15 mouse cellular contexts compared by ENCODE assay signal in genomic region chr11:102853760-102854159, GRCm38 (mm10). TPM values are rescaled to one million over a fixed set of nuclear protein-coding genes. Genes with fewer than 3 reads are reported as not detected.
DNase-seq lines count a peak whose midpoint lies in the region; ATAC-seq and TF ChIP-seq lines count a peak whose summit lies in the region.
"Had no signal": no experiment of that assay in that cellular context is flagged by ENCODE, and none has a peak within 500 bp of the region (broad histone marks: within the 10 kb centered on the region; RNA-seq: fewer than 3 reads in every experiment).

No protein-coding gene starts in this region.

- TF ChIP-seq CTCF in kidney, postnatal 0 days (IDR thresholded peaks at IDR 0.05; ENCODE audit: low read depth): peak; percentile 55
- TF ChIP-seq CTCF in CH12.LX (conservative IDR thresholded peaks at IDR 0.05 in 1 of 2, IDR thresholded peaks at IDR 0.05 in 1 of 2; ENCODE audit: low read depth in 2 of 2, low read length in 2 of 2) (peak; percentile 50 to 68), MEL (IDR thresholded peaks at IDR 0.05 in 2 of 3, conservative IDR thresholded peaks at IDR 0.05 in 1 of 3; ENCODE audit: control insufficient read depth in 1 of 3, insufficient read depth in 1 of 3, low read depth in 2 of 3, low read length in 3 of 3, poor library complexity in 1 of 3, severe bottlenecking in 1 of 3) (peak; percentile 60 to 77 (median 70))

- TF ChIP-seq RAD21 in CH12.LX (IDR thresholded peaks at IDR 0.05; ENCODE audit: low read depth, low read length) (peak; percentile 53), MEL (IDR thresholded peaks at IDR 0.05; ENCODE audit: low read depth, low read length) (peak; percentile 44)

- H3K27ac ChIP-seq in kidney, postnatal 0 days: no peak overlapping the region
- H3K27ac ChIP-seq in kidney, embryonic 14.5 days (ENCODE audit: low read depth, low read length): no peak overlapping the region
- H3K27ac ChIP-seq in CH12.LX (ENCODE audit: insufficient read depth, low read depth) (no peak overlapping the region), MEL (ENCODE audit: control insufficient read depth, low read depth, low read length) (no peak overlapping the region)
- H3K27ac ChIP-seq: heart, embryonic 10.5 days; hindbrain, embryonic 13.5 days; limb, embryonic 15.5 days; midbrain, embryonic 10.5 days; neural tube, embryonic 15.5 days had no signal

- no peak for ATAC-seq in kidney, postnatal 0 days (replicated peaks; ENCODE audit: low FRiP score, low read depth)
- ATAC-seq in kidney, embryonic 14.5 days (ENCODE audit: low FRiP score, low TSS enrichment): no peak
- ATAC-seq in erythroblast, adult 5-6 weeks (replicated peaks; ENCODE audit: low FRiP score, poor library complexity, severe bottlenecking): peak; percentile 76
- ATAC-seq: forebrain, embryonic 14.5 days had no signal

- H3K9ac ChIP-seq in kidney, postnatal 0 days (ENCODE audit: low read depth, low read length): no peak overlapping the region
- no peak overlapping the region for H3K9ac ChIP-seq in kidney, embryonic 14.5 days (ENCODE audit: low read depth, low read length)
- H3K9ac ChIP-seq in CH12.LX (ENCODE audit: insufficient read depth, low read depth) (no peak overlapping the region), MEL (ENCODE audit: control insufficient read depth, low read depth, low read length, poor library complexity, severe bottlenecking) (no peak overlapping the region)
- H3K9ac ChIP-seq: hindbrain, embryonic 13.5 days; limb, embryonic 15.5 days; neural tube, embryonic 15.5 days had no signal

- peaks cover 65% of the 10 kb centered on the region for H3K36me3 ChIP-seq in kidney, postnatal 0 days (ENCODE audit: insufficient read depth, low read length)
- H3K36me3 ChIP-seq in kidney, embryonic 14.5 days (ENCODE audit: control insufficient read depth, insufficient read depth, low read length): peaks cover 96% of the 10 kb centered on the region
- H3K36me3 ChIP-seq in CH12.LX (replicated peaks in 1 of 2; ENCODE audit: control insufficient read depth in 1 of 2, insufficient read depth in 1 of 2, low read length in 1 of 2) (peaks cover 85 to 97% of the 10 kb centered on the region in 2 experiments), MEL (ENCODE audit: control insufficient read depth in 1 of 2, insufficient read depth in 2 of 2, low read length in 2 of 2) (peaks cover 0 to 41% of the 10 kb centered on the region in 2 experiments; a peak in 2 of 4 replicates)

- H3K4me2 ChIP-seq in kidney, postnatal 0 days (ENCODE audit: low read length): no peak overlapping the region
- no peak overlapping the region for H3K4me2 ChIP-seq in kidney, embryonic 14.5 days (replicated peaks; ENCODE audit: low read depth, low read length)
- no peak overlapping the region for H3K4me2 ChIP-seq in CH12.LX (ENCODE audit: insufficient read depth, low read depth, poor library complexity, severe bottlenecking)
- H3K4me2 ChIP-seq: hindbrain, embryonic 13.5 days; limb, embryonic 15.5 days; neural tube, embryonic 15.5 days had no signal

- H3K79me2 ChIP-seq in CH12.LX (replicated peaks; ENCODE audit: control insufficient read depth, extremely low read depth, insufficient read depth, poor library complexity, severe bottlenecking) (no peaks in the 10 kb centered on the region), MEL (ENCODE audit: control insufficient read depth, insufficient read depth, low read length, poor library complexity) (no peaks in the 10 kb centered on the region)

- H3K4me1 ChIP-seq in kidney, postnatal 0 days (replicated peaks; ENCODE audit: insufficient read depth, low read length): no peaks in the 10 kb centered on the region
- H3K4me1 ChIP-seq in kidney, embryonic 14.5 days (ENCODE audit: control insufficient read depth, insufficient read depth, low read length): no peaks in the 10 kb centered on the region
- H3K4me1 ChIP-seq in CH12.LX (ENCODE audit: control insufficient read depth in 1 of 2, insufficient read depth in 2 of 2) (no peaks in the 10 kb centered on the region), MEL (ENCODE audit: control insufficient read depth in 1 of 2, insufficient read depth in 2 of 2, low read length in 2 of 2) (no peaks in the 10 kb centered on the region)
- H3K4me1 ChIP-seq: heart, embryonic 10.5 days; hindbrain, embryonic 13.5 days; limb, embryonic 15.5 days; midbrain, embryonic 10.5 days; neural tube, embryonic 15.5 days had no signal

- peak; percentile 19 for DNase-seq in kidney, postnatal 0 days (ENCODE audit: low spot score)
- DNase-seq in CH12.LX (ENCODE audit: extremely low read depth) (peak; percentile 15), MEL (ENCODE audit: low read depth, low spot score) (peak; percentile 60)
- DNase-seq in urinary bladder, adult 2 months (ENCODE audit: low spot score): no peak
- no peak for DNase-seq in frontal cortex, postnatal 14 days (ENCODE audit: low spot score in 2 of 2)
- no peak for DNase-seq in T-cell, adult 2 months (ENCODE audit: low spot score)

- no peak overlapping the region for H3K4me3 ChIP-seq in kidney, postnatal 0 days (replicated peaks; ENCODE audit: low read depth, low read length)
- H3K4me3 ChIP-seq in kidney, embryonic 14.5 days (ENCODE audit: low read length): no peak overlapping the region
- H3K4me3 ChIP-seq in CH12.LX (replicated peaks in 1 of 3; ENCODE audit: low read depth in 2 of 3, low read length in 2 of 3, poor library complexity in 1 of 3) (no peak overlapping the region), MEL (ENCODE audit: control insufficient read depth in 1 of 2, insufficient read depth in 1 of 2, low read depth in 2 of 2, low read length in 2 of 2) (no peak overlapping the region)
- H3K4me3 ChIP-seq: heart, embryonic 10.5 days; hindbrain, embryonic 13.5 days; limb, embryonic 15.5 days; midbrain, embryonic 10.5 days; neural tube, embryonic 15.5 days had no signal

- dilution Hi-C loops in CH12.LX (cut with MboI; ENCODE audit: extremely low pct_ligation_motif_present, extremely low pct_unique_long_range_greater_than_20kb, low sequenced_read_pairs): no loop called here

- TF ChIP-seq POLR2A in CH12.LX (IDR thresholded peaks at IDR 0.05; ENCODE audit: low read depth, low read length) (no peak), MEL (IDR thresholded peaks at IDR 0.05; ENCODE audit: control insufficient read depth in 1 of 2, insufficient read depth in 1 of 2, low read depth in 1 of 2, low read length in 2 of 2, poor library complexity in 1 of 2) (no peak)

- in situ Hi-C loops in CH12.LX (cut with MboI; ENCODE audit: low pct_ligation_motif_present, low pct_unique_long_range_greater_than_20kb, low sequenced_read_pairs): no loop called here

- no peaks in the 10 kb centered on the region for H3K27me3 ChIP-seq in kidney, postnatal 0 days (ENCODE audit: insufficient read depth, low read length)
- H3K27me3 ChIP-seq in kidney, embryonic 14.5 days (ENCODE audit: control insufficient read depth, insufficient read depth, low read length): no peaks in the 10 kb centered on the region
- H3K27me3 ChIP-seq in CH12.LX (replicated peaks): no peaks in the 10 kb centered on the region
- no peaks in the 10 kb centered on the region for H3K27me3 ChIP-seq in MEL (ENCODE audit: control insufficient read depth in 1 of 2, insufficient read depth in 2 of 2, low read length in 2 of 2)
- H3K27me3 ChIP-seq: hindbrain, embryonic 13.5 days; limb, embryonic 15.5 days; neural tube, embryonic 15.5 days had no signal

- H3K9me3 ChIP-seq in kidney, postnatal 0 days (replicated peaks; ENCODE audit: low read length): no peaks in the 10 kb centered on the region
- H3K9me3 ChIP-seq in kidney, embryonic 14.5 days (ENCODE audit: control insufficient read depth, low read length): no peaks in the 10 kb centered on the region
- H3K9me3 ChIP-seq in CH12.LX (replicated peaks; ENCODE audit: low read length): no peaks in the 10 kb centered on the region
- H3K9me3 ChIP-seq in MEL (replicated peaks; ENCODE audit: insufficient read depth, low read length): no peaks in the 10 kb centered on the region
- H3K9me3 ChIP-seq: heart, embryonic 10.5 days; hindbrain, embryonic 13.5 days; limb, embryonic 15.5 days; midbrain, embryonic 10.5 days; neural tube, embryonic 15.5 days had no signal

- TF ChIP-seq EP300 in CH12.LX (IDR thresholded peaks at IDR 0.05; ENCODE audit: low read length): no peak
- TF ChIP-seq EP300 in MEL (IDR thresholded peaks at IDR 0.05; ENCODE audit: low read depth in 1 of 2, low read length in 2 of 2): no peak

RNA-seq across cellular contexts. Expression of gene Higd1b, which starts 18.1 kb away (rescaled TPM):
- polyA plus RNA-seq in kidney, postnatal 0 days (2015; fragmentation: Nextera tagmentation; extraction: Ambion mirVana): 2.9 and 3.0 TPM in 2 replicates
- polyA plus RNA-seq in kidney, embryonic 14.5 days (2014; fragmentation: Nextera tagmentation; extraction: Ambion mirVana): 0.44 TPM in 1 of 2 replicates, not detected in the other
- total RNA-seq in CH12.LX (2012; rRNA removed): not detected in 2 replicates
- total RNA-seq in CH12.LX (2014; rRNA removed): not detected in 2 replicates
- polyA plus RNA-seq in CH12.LX (2012; ENCODE audit: insufficient read length, low read depth): not detected in 2 replicates
- total RNA-seq in MEL (2012; rRNA removed): not detected in 2 replicates
- polyA plus RNA-seq in MEL (2012; ENCODE audit: insufficient read depth in 1 of 2, insufficient read length in 2 of 2, low read depth in 1 of 2, low replicate concordance in 2 of 2, missing spikeins in 1 of 2): not detected
- total RNA-seq in erythroblast, adult 5-6 weeks (2015; ENCODE audit: low replicate concordance): not detected in 2 replicates
- not detected in 2 replicates for total RNA-seq in erythroblast, adult 5-6 weeks (2017; ENCODE audit: low replicate concordance)
- 3.2 and 4.0 TPM in 2 replicates for polyA plus RNA-seq in urinary bladder, adult 2 months (2012; rRNA removed)
- polyA plus RNA-seq: heart, embryonic 10.5 days; midbrain, embryonic 10.5 days had no signal

RNA-seq across cellular contexts. Expression of gene Eftud2, which starts 27.0 kb away (rescaled TPM):
- 127 and 140 TPM in 2 replicates for polyA plus RNA-seq in kidney, postnatal 0 days (2015; fragmentation: Nextera tagmentation; extraction: Ambion mirVana)
- 159 and 250 TPM in 2 replicates for polyA plus RNA-seq in kidney, embryonic 14.5 days (2014; fragmentation: Nextera tagmentation; extraction: Ambion mirVana)
- total RNA-seq in CH12.LX (2012; rRNA removed) (216 and 259 TPM in 2 replicates), CH12.LX (2014; rRNA removed) (117 and 135 TPM in 2 replicates), MEL (2012; rRNA removed) (261 and 266 TPM in 2 replicates)
- polyA plus RNA-seq in CH12.LX (2012; ENCODE audit: insufficient read length, low read depth) (403 and 410 TPM in 2 replicates), MEL (2012; ENCODE audit: insufficient read depth in 1 of 2, insufficient read length in 2 of 2, low read depth in 1 of 2, low replicate concordance in 2 of 2, missing spikeins in 1 of 2) (1,000 to 10,000 TPM in 1 of 2 experiments, 100 to 1,000 TPM in 1; 424 to 1,215 TPM)
- 49.8 and 53.9 TPM in 2 replicates for total RNA-seq in erythroblast, adult 5-6 weeks (2015; ENCODE audit: low replicate concordance)
- total RNA-seq in erythroblast, adult 5-6 weeks (2017; ENCODE audit: low replicate concordance): 45.0 and 54.5 TPM in 2 replicates
- polyA plus RNA-seq in urinary bladder, adult 2 months (2012; rRNA removed): 42.1 and 43.4 TPM in 2 replicates

RNA-seq across cellular contexts. Expression of gene Ccdc103, which starts 27.2 kb away (rescaled TPM):
- polyA plus RNA-seq in kidney, postnatal 0 days (2015; fragmentation: Nextera tagmentation; extraction: Ambion mirVana): 1.8 and 2.1 TPM in 2 replicates
- polyA plus RNA-seq in kidney, embryonic 14.5 days (2014; fragmentation: Nextera tagmentation; extraction: Ambion mirVana): 1.1 and 1.8 TPM in 2 replicates
- total RNA-seq in CH12.LX (2012; rRNA removed): 0.38 and 0.42 TPM in 2 replicates
- 0.24 and 0.58 TPM in 2 replicates for total RNA-seq in CH12.LX (2014; rRNA removed)
- polyA plus RNA-seq in CH12.LX (2012; ENCODE audit: insufficient read length, low read depth): 0.20 TPM in 1 of 2 replicates, not detected in the other
- total RNA-seq in MEL (2012; rRNA removed): 1.6 and 2.1 TPM in 2 replicates
- 1 to 10 TPM in 1 of 2 experiments, not detected in 1; 1.4 TPM for polyA plus RNA-seq in MEL (2012; ENCODE audit: insufficient read depth in 1 of 2, insufficient read length in 2 of 2, low read depth in 1 of 2, low replicate concordance in 2 of 2, missing spikeins in 1 of 2)
- total RNA-seq in erythroblast, adult 5-6 weeks (2015; ENCODE audit: low replicate concordance): not detected in 2 replicates
- total RNA-seq in erythroblast, adult 5-6 weeks (2017; ENCODE audit: low replicate concordance): not detected in 2 replicates
- 0.66 and 0.77 TPM in 2 replicates for polyA plus RNA-seq in urinary bladder, adult 2 months (2012; rRNA removed)
- polyA plus RNA-seq: spleen, adult 2 months had no signal

RNA-seq across cellular contexts. Expression of gene Fam187a, which starts 31.2 kb away (rescaled TPM):
- 0.11 TPM in 1 of 2 replicates, not detected in the other for polyA plus RNA-seq in kidney, postnatal 0 days (2015; fragmentation: Nextera tagmentation; extraction: Ambion mirVana)
- not detected in 2 replicates for polyA plus RNA-seq in kidney, embryonic 14.5 days (2014; fragmentation: Nextera tagmentation; extraction: Ambion mirVana)
- not detected in 2 replicates for total RNA-seq in CH12.LX (2012; rRNA removed)
- not detected in 2 replicates for total RNA-seq in CH12.LX (2014; rRNA removed)
- polyA plus RNA-seq in CH12.LX (2012; ENCODE audit: insufficient read length, low read depth): not detected in 2 replicates
- total RNA-seq in MEL (2012; rRNA removed): 0.08 TPM in 1 of 2 replicates, not detected in the other
- under 1 TPM in 1 of 2 experiments, not detected in 1; 0.08 TPM for polyA plus RNA-seq in MEL (2012; ENCODE audit: insufficient read depth in 1 of 2, insufficient read length in 2 of 2, low read depth in 1 of 2, low replicate concordance in 2 of 2, missing spikeins in 1 of 2)
- not detected in 2 replicates for total RNA-seq in erythroblast, adult 5-6 weeks (2015; ENCODE audit: low replicate concordance)
- total RNA-seq in erythroblast, adult 5-6 weeks (2017; ENCODE audit: low replicate concordance): not detected in 2 replicates
- polyA plus RNA-seq in urinary bladder, adult 2 months (2012; rRNA removed): not detected in 2 replicates
- polyA plus RNA-seq: forebrain, embryonic 14.5 days; heart, embryonic 10.5 days; hindbrain, embryonic 13.5 days; limb, embryonic 15.5 days; midbrain, embryonic 10.5 days; neural tube, embryonic 15.5 days; spleen, adult 2 months had no signal

RNA-seq across cellular contexts. Expression of gene Gjc1, which starts 34.3 kb away (rescaled TPM):
- polyA plus RNA-seq in kidney, postnatal 0 days (2015; fragmentation: Nextera tagmentation; extraction: Ambion mirVana): 44.2 and 47.1 TPM in 2 replicates
- 63.0 and 69.6 TPM in 2 replicates for polyA plus RNA-seq in kidney, embryonic 14.5 days (2014; fragmentation: Nextera tagmentation; extraction: Ambion mirVana)
- total RNA-seq in CH12.LX (2012; rRNA removed): not detected in 2 replicates
- not detected in 2 replicates for total RNA-seq in CH12.LX (2014; rRNA removed)
- polyA plus RNA-seq in CH12.LX (2012; ENCODE audit: insufficient read length, low read depth): not detected in 2 replicates
- total RNA-seq in MEL (2012; rRNA removed): not detected in 2 replicates
- not detected for polyA plus RNA-seq in MEL (2012; ENCODE audit: insufficient read depth in 1 of 2, insufficient read length in 2 of 2, low read depth in 1 of 2, low replicate concordance in 2 of 2, missing spikeins in 1 of 2)
- not detected in 2 replicates for total RNA-seq in erythroblast, adult 5-6 weeks (2015; ENCODE audit: low replicate concordance)
- total RNA-seq in erythroblast, adult 5-6 weeks (2017; ENCODE audit: low replicate concordance): 0.09 TPM in 1 of 2 replicates, not detected in the other
- polyA plus RNA-seq in urinary bladder, adult 2 months (2012; rRNA removed): 31.1 and 31.3 TPM in 2 replicates

Comparison
In these comparisons a context has a peak if more than half of its experiments do, and no peak if none do; other contexts are left out.
1. DNase-seq: peak in kidney, postnatal 0 days (single experiment), CH12.LX (single experiment) and MEL (single experiment); none in urinary bladder, adult 2 months (single experiment), frontal cortex, postnatal 14 days (0 of 2) and T-cell, adult 2 months (single experiment).
2. Peak in every context shown above with its lines, with median percentiles within 50 percentile points of each other: CTCF ChIP-seq.